Mouse (Mus musculus) kidney, embryonic 14.5 days (tissue): ENCODE measurements around the gene Stub1. TPM values are rescaled to one million over a fixed set of nuclear protein-coding genes. Genes with fewer than 3 reads are reported as not detected.
A peak's percentile ranks its signal among the peaks of the same experiment; 100 is the strongest.
"Not testable (repeated sequence)": the region's sequence is repeated elsewhere in the genome, so short reads cannot be mapped to it uniquely, and the experiment has no call there.

ENCODE experiments used
- ATAC-seq: fragments of 200-750 bp; cut with Nextera tagmentation; 2 replicates; pipeline ENCODE4 v1.8.0; 2017; ENCODE audit warnings: moderate number of reproducible peaks, mild to moderate bottlenecking, moderate TSS enrichment, moderate library complexity; ENCODE audit not compliant: low FRiP score, low TSS enrichment
- H3K27ac ChIP-seq: fragments of 300-500 bp; sonication (generic); 2 replicates; pipeline ENCODE4 v1.5.1; 2014; ENCODE audit warnings: low read depth, mild to moderate bottlenecking, low read length, moderate library complexity, mixed read lengths
- H3K27me3 ChIP-seq: fragments of 300-500 bp; sonication (generic); 2 replicates; pipeline ENCODE4 v1.6.1; 2014; ENCODE audit warnings: mild to moderate bottlenecking, low read length; ENCODE audit not compliant: control insufficient read depth, insufficient read depth
- H3K36me3 ChIP-seq: fragments of 300-500 bp; sonication (generic); 2 replicates; pipeline ENCODE4 v1.6.1; 2014; ENCODE audit warnings: low read length, mixed read lengths; ENCODE audit not compliant: control insufficient read depth, insufficient read depth
- H3K4me1 ChIP-seq: fragments of 300-500 bp; sonication (generic); 2 replicates; pipeline ENCODE4 v1.6.1; 2014; ENCODE audit warnings: low read length, mixed read lengths; ENCODE audit not compliant: control insufficient read depth, insufficient read depth
- H3K4me2 ChIP-seq: fragments of 300-500 bp; sonication (generic); replicated peaks from 2 replicates; pipeline ENCODE4 v1.6.1; 2014; ENCODE audit warnings: low read depth, mild to moderate bottlenecking, low read length
- H3K4me3 ChIP-seq: fragments of 300-500 bp; sonication (generic); 2 replicates; pipeline ENCODE4 v1.5.1; 2014; ENCODE audit warnings: mild to moderate bottlenecking, low read length
- H3K9ac ChIP-seq: fragments of 300-500 bp; sonication (generic); 2 replicates; pipeline ENCODE4 v1.6.1; 2014; ENCODE audit warnings: low read depth, mild to moderate bottlenecking, low read length, moderate library complexity
- H3K9me3 ChIP-seq: fragments of 300-500 bp; sonication (generic); 2 replicates; pipeline ENCODE4 v1.6.1; 2016; ENCODE audit warnings: low read length; ENCODE audit not compliant: control insufficient read depth
- WGBS: fragments of 180-500 bp; shearing (Covaris S2); extraction: QIAGEN DNeasy Blood & Tissue Kit; methylation state at CpG from one replicate; pipeline ENCODE4 v1.1.7; 2014; 5-methylcytosine and 5-hydroxymethylcytosine counted together
- polyA plus RNA-seq: library from polyadenylated mRNA; unstranded; fragments of >200 nt; fragmentation: Nextera tagmentation; extraction: Ambion mirVana; gene quantifications from 2 replicates; pipeline ENCODE4 v1.2.1, GENCODE M21; 2014

The Stub1 gene
- polyA plus RNA-seq, 1 experiment from 2014 or later = 350 TPM

DNA sequence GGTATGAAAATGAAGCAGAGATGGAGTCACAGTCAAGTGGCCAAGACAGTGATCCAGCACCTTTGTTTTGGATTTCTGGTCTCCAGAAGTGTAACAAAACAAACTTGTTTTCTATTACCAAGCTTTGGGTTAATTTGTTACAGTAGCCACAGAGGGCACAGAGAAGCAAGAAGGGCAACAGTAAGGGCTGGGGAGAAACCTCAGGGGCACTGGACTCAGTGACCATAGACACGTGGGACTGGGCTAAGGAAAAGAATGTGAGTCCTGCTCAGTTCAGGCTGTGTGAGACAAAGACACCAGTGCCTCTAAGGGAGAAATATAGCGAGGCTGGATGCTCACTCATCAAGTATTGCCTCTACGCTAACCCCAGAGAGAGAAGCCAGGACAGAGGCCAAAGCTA is 39.5 kb upstream of the Stub1 start:
- Histone ChIP-seq H3K4me1 (peaks cover 25% of the 10 kb centered on the region; the same call in 1 of the 2 replicates), H3K9me3 (no peaks in the 10 kb centered on the region), H3K36me3 (peaks cover 2% of the 10 kb centered on the region; the same call in 1 of the 2 replicates), H3K4me3 (no peak overlapping the region), H3K27me3 (no peaks in the 10 kb centered on the region), H3K4me2 (no peak overlapping the region), H3K9ac (no peak overlapping the region), H3K27ac (no peak overlapping the region)
- WGBS = 87% methylated on average over 3 of the region's 3 CpGs
- no peak for ATAC-seq

DNA sequence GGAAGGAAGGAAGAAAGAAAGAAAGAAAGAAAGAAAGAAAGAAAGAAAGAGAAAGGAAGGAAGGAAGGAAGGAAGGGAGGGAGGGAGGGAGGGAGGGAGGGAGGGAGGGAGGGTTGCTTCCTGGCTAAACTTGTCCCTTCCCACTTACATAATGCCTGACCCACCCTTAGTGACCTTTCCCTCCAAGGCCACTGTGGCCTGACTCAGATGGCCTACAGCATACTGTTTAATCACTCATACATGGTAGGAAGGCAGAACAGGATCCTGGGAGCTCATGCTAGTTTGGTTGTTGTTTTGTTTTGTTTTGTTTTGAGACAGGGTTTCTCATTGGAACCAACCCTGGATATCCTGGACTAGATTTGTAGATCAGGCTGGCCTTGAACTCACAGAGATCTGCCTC is 38.4 kb upstream of the Stub1 start:
- not testable (repeated sequence) for ATAC-seq, H3K36me3 ChIP-seq, H3K27ac ChIP-seq, H3K4me3 ChIP-seq, H3K27me3 ChIP-seq, H3K9me3 ChIP-seq, H3K9ac ChIP-seq, H3K4me2 ChIP-seq
- H3K4me1 ChIP-seq = peaks cover 26% of the 10 kb centered on the region; the same call in 1 of the 2 replicates

DNA sequence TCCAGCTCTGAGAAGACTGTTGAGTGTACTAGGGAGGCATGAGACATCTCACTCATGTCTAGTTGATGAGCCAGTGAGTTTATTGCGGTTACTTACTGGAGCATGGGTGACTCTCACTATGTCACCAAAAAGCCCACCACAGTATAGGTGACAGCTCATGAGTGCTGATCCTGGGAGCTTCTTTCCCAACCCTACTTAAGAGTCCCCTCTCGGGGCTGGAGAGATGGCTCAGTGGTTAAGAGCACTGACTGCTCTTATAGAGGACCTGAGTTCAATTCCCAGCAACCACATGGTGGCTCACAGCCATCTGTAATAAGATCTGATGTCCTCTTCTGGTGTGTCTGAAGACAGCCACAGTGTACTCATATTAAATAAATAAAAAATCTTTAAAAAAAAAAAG is 36.8 kb upstream of the Stub1 start:
- Histone ChIP-seq H3K9ac (no peak overlapping the region), H3K36me3 (no peaks in the 10 kb centered on the region), H3K4me1 (peaks cover 18% of the 10 kb centered on the region; the same call in 1 of the 2 replicates), H3K4me3 (no peak overlapping the region), H3K27ac (no peak overlapping the region), H3K9me3 (no peaks in the 10 kb centered on the region), H3K27me3 (no peaks in the 10 kb centered on the region), H3K4me2 (no peak overlapping the region)
- ATAC-seq = no peak
- WGBS = 80% methylated on average over 2 of the region's 2 CpGs

DNA sequence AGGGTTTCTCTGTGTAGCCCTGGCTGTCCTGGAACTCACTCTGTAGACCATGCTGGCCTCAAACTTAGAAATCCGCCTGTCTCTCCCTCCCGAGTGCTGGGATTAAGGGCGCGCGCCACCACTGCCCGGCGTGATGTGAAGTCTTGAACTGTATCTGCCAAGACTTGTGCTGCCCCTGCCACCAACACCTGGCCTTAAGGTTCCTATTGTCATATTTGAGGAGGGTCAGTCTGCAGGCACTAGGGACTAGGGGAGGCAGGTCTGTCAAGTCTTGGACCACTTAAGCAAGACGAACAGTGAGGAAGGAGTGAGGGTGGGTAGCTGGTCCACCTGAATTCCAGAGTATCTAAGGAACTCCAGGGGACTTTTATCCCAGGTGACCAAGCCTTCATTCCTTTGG is 36.3 kb upstream of the Stub1 start:
- no peak overlapping the region for H3K4me3 ChIP-seq

DNA sequence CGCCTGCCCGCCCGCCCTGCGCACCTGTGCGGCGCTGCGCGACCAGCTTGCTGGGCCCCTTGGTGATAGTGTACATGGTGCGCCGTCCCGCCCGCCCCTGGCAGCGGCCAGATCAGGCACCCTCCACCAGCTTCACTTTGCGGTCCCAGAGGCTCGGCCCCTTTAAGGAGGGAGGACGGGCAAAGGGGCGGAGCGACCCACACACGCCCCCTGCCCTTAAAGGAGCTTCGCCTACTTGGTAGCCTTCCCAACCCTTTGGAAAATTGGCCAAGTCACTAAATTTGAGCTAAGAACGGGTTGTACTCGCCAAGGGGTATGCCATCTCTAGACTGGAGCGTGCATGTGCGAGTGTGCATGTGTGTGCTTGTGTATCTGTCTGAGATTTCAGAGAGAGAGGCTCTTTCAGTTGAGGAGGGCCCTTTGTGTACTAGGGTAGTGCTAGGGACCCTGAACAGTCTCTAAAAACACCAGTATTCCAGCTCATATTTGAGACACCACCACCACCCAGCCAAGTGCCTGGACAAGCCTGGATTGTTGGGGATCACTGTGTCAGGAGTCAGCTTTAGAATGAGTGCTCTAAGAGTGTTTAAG is 35.5 kb upstream of the Stub1 start, which contains the start of gene Mcrip2:
Mcrip2 (minus strand) TSS at position 164 of the 591 bp plus-strand sequence.
- under 1% methylated on average over 24 of the region's 24 CpGs for WGBS
- Histone ChIP-seq H3K4me1 (peaks cover 13% of the 10 kb centered on the region; the same call in 1 of the 2 replicates), H3K27ac (peak within 1 kb of the TSS; percentile 51), H3K27me3 (no peaks in the 10 kb centered on the region), H3K4me2 (peak within 1 kb of the TSS; percentile 93), H3K36me3 (no peaks in the 10 kb centered on the region), H3K9me3 (no peaks in the 10 kb centered on the region), H3K4me3 (peak within 1 kb of the TSS; percentile 77), H3K9ac (peak within 1 kb of the TSS; percentile 72)
- ATAC-seq = peak; percentile 84

More for the DNA sequence above, 36.3 kb upstream of the Stub1 start:
- peaks cover 18% of the 10 kb centered on the region; the same call in 1 of the 2 replicates for H3K4me1 ChIP-seq
- no peaks in the 10 kb centered on the region for H3K36me3 ChIP-seq
- H3K9me3 ChIP-seq = no peaks in the 10 kb centered on the region
- no peak overlapping the region for H3K4me2 ChIP-seq
- H3K9ac ChIP-seq = no peak overlapping the region
- no peak for ATAC-seq
- WGBS = 93% methylated on average over 8 of the region's 8 CpGs
- no peak overlapping the region for H3K27ac ChIP-seq
- H3K27me3 ChIP-seq = no peaks in the 10 kb centered on the region

DNA sequence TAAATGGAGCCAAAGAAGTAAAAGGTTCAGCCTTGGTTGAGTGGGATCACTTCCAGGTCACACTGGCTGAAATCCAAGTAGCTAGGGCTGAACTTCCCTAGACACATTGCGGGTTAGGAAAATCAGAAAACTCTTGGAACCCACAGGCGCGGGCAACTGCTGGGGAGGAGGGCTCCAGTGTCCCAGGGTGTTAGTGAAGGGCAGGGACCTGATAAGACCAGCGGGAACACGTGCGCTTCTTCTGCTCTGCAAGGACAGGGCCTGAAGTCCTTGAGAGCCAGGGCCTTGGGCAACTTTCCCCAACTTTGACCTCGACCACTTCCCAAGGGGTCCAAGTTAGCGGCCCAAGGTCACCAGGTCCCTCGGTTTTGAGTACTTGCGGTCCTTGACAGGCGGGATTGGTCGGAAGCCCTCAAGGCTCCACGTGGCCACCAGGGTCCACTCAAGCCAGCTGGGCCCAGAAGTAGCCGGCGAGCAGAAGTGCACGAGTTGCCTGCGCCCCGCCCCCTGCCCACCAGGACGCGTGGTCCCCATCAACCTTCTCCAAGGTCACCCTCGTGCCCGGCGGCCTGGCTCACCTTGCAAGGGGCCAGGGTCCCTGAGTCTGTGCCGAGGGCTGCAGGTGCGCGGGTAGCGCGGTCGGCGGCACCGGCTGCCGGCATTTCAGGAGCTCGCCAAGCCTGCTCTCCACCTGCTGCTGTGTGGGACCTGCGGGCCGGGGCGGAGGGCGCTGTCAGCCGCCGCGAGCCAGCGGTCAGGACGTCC is 34.8 kb upstream of the Stub1 start:
- Histone ChIP-seq H3K36me3 (no peaks in the 10 kb centered on the region), H3K4me3 (peak overlapping the region; percentile 77), H3K4me1 (peaks cover 13% of the 10 kb centered on the region; the same call in 1 of the 2 replicates), H3K4me2 (peak overlapping the region; percentile 93), H3K9ac (peak overlapping the region; percentile 72), H3K27ac (peak overlapping the region; percentile 51), H3K9me3 (no peaks in the 10 kb centered on the region), H3K27me3 (no peaks in the 10 kb centered on the region)
- 2% methylated on average over 41 of the region's 42 CpGs for whole genome bisulfite sequencing
- ATAC-seq = peak; percentile 51

DNA sequence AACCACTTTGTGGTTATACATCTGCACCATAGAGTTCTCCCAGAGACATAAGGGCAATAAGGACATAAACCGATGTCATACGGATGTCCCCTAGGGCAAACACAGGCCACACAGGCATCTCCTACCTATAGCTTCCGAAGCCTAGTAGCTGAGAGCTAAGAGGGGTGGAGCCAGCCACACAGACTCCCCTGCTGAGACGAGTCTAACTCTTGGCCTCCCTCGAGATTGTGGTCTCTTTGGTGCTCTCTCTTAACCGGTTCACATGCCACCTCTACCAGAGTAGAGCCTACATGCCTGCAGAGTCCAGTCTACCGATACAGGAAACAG is 34.3 kb upstream of the Stub1 start:
- 0 out of 2 replicates have a peak, but pooled peaks have one; percentile 16 for ATAC-seq
- Histone ChIP-seq H3K4me3 (peak overlapping the region; percentile 77), H3K27me3 (no peaks in the 10 kb centered on the region), H3K9ac (peak overlapping the region; percentile 72), H3K4me2 (peak overlapping the region; percentile 93), H3K9me3 (no peaks in the 10 kb centered on the region), H3K4me1 (peaks cover 13% of the 10 kb centered on the region; the same call in 1 of the 2 replicates), H3K36me3 (no peaks in the 10 kb centered on the region; the same call in 1 of the 2 replicates), H3K27ac (peak overlapping the region; percentile 32; the same call in 1 of the 2 replicates)
- WGBS = 8% methylated on average over 7 of the region's 7 CpGs

DNA sequence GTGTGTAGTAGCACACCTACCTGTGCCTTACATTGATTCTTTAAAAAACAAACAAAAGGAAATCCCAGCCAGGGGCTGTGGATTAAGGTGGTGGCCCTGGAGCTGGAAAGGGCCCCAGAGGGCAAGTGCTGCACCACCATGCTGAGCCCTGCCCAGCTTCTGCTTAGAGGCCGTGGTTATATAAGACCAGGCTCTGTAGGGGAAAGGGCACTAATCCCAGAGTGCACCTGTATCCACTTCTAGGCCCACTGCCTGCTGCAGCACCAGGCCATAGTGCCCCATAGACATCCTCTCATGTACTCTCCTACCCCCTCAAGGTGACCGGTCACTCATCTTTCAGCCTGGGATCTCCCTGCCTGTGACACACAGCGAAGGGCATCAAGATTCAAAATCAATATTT is 33.0 kb upstream of the Stub1 start:
- no peaks in the 10 kb centered on the region for H3K9me3 ChIP-seq
- no peaks in the 10 kb centered on the region for H3K27me3 ChIP-seq
- ATAC-seq = no peak
- H3K9ac ChIP-seq = no peak overlapping the region
- H3K4me2 ChIP-seq = no peak overlapping the region
- H3K27ac ChIP-seq = no peak overlapping the region
- H3K36me3 ChIP-seq = no peaks in the 10 kb centered on the region; the same call in 1 of the 2 replicates
- no peak overlapping the region for H3K4me3 ChIP-seq
- 96% methylated on average over 3 of the region's 3 CpGs for WGBS
- peaks cover 22% of the 10 kb centered on the region for H3K4me1 ChIP-seq

DNA sequence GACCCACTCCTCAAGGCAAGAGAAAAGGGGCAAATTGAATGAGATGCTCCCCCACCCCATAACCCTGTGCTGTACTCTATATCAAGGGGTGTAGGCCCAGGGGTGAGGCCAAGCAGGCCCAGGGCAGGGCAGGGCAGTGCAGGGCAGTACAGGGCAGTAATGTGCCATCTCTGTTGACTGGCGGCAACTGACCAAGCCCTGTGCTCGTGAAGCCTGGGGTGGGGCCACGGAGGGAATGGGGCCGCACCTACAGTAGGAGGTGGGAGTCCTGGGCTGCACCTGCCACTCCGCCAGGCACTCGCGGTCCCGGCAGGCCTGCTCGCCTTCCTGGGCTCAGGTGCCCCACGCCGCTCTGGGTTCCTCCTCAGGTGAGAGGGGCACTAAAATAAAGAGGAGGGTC is 32.1 kb upstream of the Stub1 start:
- no peak overlapping the region for H3K4me2 ChIP-seq
- no peak overlapping the region for H3K9ac ChIP-seq
- H3K4me1 ChIP-seq = peaks cover 28% of the 10 kb centered on the region
- WGBS = 92% methylated on average over 11 of the region's 11 CpGs
- H3K4me3 ChIP-seq = no peak overlapping the region
- H3K36me3 ChIP-seq = no peaks in the 10 kb centered on the region; the same call in 1 of the 2 replicates
- no peaks in the 10 kb centered on the region for H3K27me3 ChIP-seq
- ATAC-seq = no peak
- no peak overlapping the region for H3K27ac ChIP-seq
- H3K9me3 ChIP-seq = no peaks in the 10 kb centered on the region
